Mouse (Mus musculus): ENCODE data around the gene Traip.

- TF ChIP-seq CTCF (IDR thresholded peaks at IDR 0.05; ENCODE audit: low read depth) (peak; percentile 16; the same call in 1 of the 2 replicates), EP300 (IDR thresholded peaks at IDR 0.05; ENCODE audit: low read depth) (no peak)
Observed at GRCm38 (mm10) chr9:107923956-107924355, 26.0 kb upstream of the Traip start.
